Mouse (Mus musculus): ENCODE measurements at regions not wholly inside any gene's neighbourhood (a gene's known extent, or its start where the extent isn't known, plus 50 kb on each side); places are given as distances from the start of the nearest gene placed in this dataset.

GRCm38 (mm10) chr8:26429751-26430327 lies 310.5 kb downstream of the Gm45692 start:
- TF ChIP-seq CTCF (IDR thresholded peaks at IDR 0.05; ENCODE audit: control insufficient read depth, insufficient read depth, insufficient read length), result no peak
- no peak for TF ChIP-seq CEBPB (IDR thresholded peaks at IDR 0.05; ENCODE audit: low read depth)
- no peak for TF ChIP-seq MAX (IDR thresholded peaks at IDR 0.05)

Data from C2C12 (cell line).